Mouse (Mus musculus) hindbrain, embryonic 16.5 days (tissue): ENCODE measurements around the gene F3. TPM values are rescaled to one million over a fixed set of nuclear protein-coding genes. Genes with fewer than 3 reads are reported as not detected.

Source experiments
- ATAC-seq: fragments of 200-750 bp; cut with Nextera tagmentation; 2 replicates; pipeline ENCODE4 v1.8.0; 2017; ENCODE audit warnings: moderate TSS enrichment, moderate library complexity
- H3K27ac ChIP-seq: fragments of 300-500 bp; sonication (generic); 2 replicates; pipeline ENCODE4 v1.5.1; 2014; ENCODE audit warnings: low read depth, mild to moderate bottlenecking, control low read depth, low read length, moderate library complexity
- H3K27me3 ChIP-seq: fragments of 300-500 bp; sonication (generic); replicated peaks from 2 replicates; pipeline ENCODE4 v1.6.1; 2014; ENCODE audit warnings: low read length; ENCODE audit not compliant: control insufficient read depth, insufficient read depth
- H3K36me3 ChIP-seq: fragments of 300-500 bp; sonication (generic); 2 replicates; pipeline ENCODE4 v1.6.1; 2014; ENCODE audit warnings: mild to moderate bottlenecking, low read length, moderate library complexity, mixed read lengths; ENCODE audit not compliant: control insufficient read depth, insufficient read depth
- H3K4me1 ChIP-seq: fragments of 300-500 bp; sonication (generic); 2 replicates; pipeline ENCODE4 v1.6.1; 2014; ENCODE audit warnings: low read depth, low read length; ENCODE audit not compliant: control insufficient read depth, insufficient read depth
- H3K4me2 ChIP-seq: fragments of 300-500 bp; sonication (generic); 2 replicates; pipeline ENCODE4 v1.6.1; 2014; ENCODE audit warnings: mild to moderate bottlenecking, low read length, control low read depth, moderate library complexity
- H3K4me3 ChIP-seq: fragments of 300-500 bp; sonication (generic); 2 replicates; pipeline ENCODE4 v1.5.1; 2014; ENCODE audit warnings: mild to moderate bottlenecking, low read length, control low read depth, moderate library complexity
- H3K9ac ChIP-seq: fragments of 300-500 bp; sonication (generic); 2 replicates; pipeline ENCODE4 v1.6.1; 2014; ENCODE audit warnings: low read depth, mild to moderate bottlenecking, control low read depth, low read length, moderate library complexity
- H3K9me3 ChIP-seq: fragments of 300-500 bp; sonication (generic); 2 replicates; pipeline ENCODE4 v1.6.1; 2014; ENCODE audit warnings: mild to moderate bottlenecking, low read length, moderate library complexity; ENCODE audit not compliant: control insufficient read depth
- WGBS: fragments of 180-500 bp; shearing (Covaris S2); extraction: QIAGEN DNeasy Blood & Tissue Kit; methylation state at CpG from one replicate; pipeline ENCODE4 v1.1.7; 2014; 5-methylcytosine and 5-hydroxymethylcytosine counted together
- polyA plus RNA-seq: library from polyadenylated mRNA; unstranded; fragments of >200 nt; fragmentation: Nextera tagmentation; extraction: Ambion mirVana; gene quantifications from 2 replicates; pipeline ENCODE4 v1.2.1, GENCODE M21; 2015

F3 gene
- polyA plus RNA-seq, 1 experiment from 2014 or later = 11.6 TPM

- H3K9me3 ChIP-seq = no peaks in the 10 kb centered on the region
- H3K4me1 ChIP-seq = no peaks in the 10 kb centered on the region
- H3K4me3 ChIP-seq = no peak overlapping the region
- H3K36me3 ChIP-seq = no peaks in the 10 kb centered on the region; the same call in none of the 2 replicates
- ATAC-seq = peak; percentile 72
- no peaks in the 10 kb centered on the region for H3K27me3 ChIP-seq
- H3K4me2 ChIP-seq = no peak overlapping the region
- H3K27ac ChIP-seq = no peak overlapping the region
- 50% methylated on average over 7 of the region's 7 CpGs for WGBS
- no peak overlapping the region for H3K9ac ChIP-seq
These were observed 54.6 kb downstream of the F3 start for GRCm38 (mm10) chr3:121777943-121778342.

- no peak overlapping the region; the same call in 1 of the 2 replicates for H3K9ac ChIP-seq
- H3K4me2 ChIP-seq = no peak overlapping the region
- H3K4me3 ChIP-seq = no peak overlapping the region
- WGBS = 87% methylated on average over 6 of the region's 6 CpGs
- no peaks in the 10 kb centered on the region for H3K9me3 ChIP-seq
- no peaks in the 10 kb centered on the region for H3K27me3 ChIP-seq
- H3K27ac ChIP-seq = no peak overlapping the region
- no peak for ATAC-seq
- no peaks in the 10 kb centered on the region for H3K4me1 ChIP-seq
- H3K36me3 ChIP-seq = no peaks in the 10 kb centered on the region; the same call in 1 of the 2 replicates
These were observed 59.7 kb downstream of the F3 start for GRCm38 (mm10) chr3:121783020-121783419.

Other genes with a start within 250 kb of the F3 start
- gene Slc44a3, start 191.1 kb upstream of the F3 start, polyA plus RNA-seq = 0.51 and 0.59 TPM in 2 replicates
- not detected in 2 replicates for gene 4930432M17Rik, start 52.8 kb upstream of the F3 start, polyA plus RNA-seq
- gene Abcd3, start 91.8 kb downstream of the F3 start, polyA plus RNA-seq = 84.4 and 85.7 TPM in 2 replicates
- gene Arhgap29, start 229.0 kb downstream of the F3 start, polyA plus RNA-seq = 15.4 and 22.1 TPM in 2 replicates